Mouse (Mus musculus) gastrocnemius, adult 8-10 months (tissue): Measurements from ENCODE around the gene Morf4l2. TPM values are rescaled to one million over a fixed set of nuclear protein-coding genes. Genes with fewer than 3 reads are reported as not detected.
"Not testable (repeated sequence)": the region's sequence is repeated elsewhere in the genome, so short reads cannot be mapped to it uniquely, and the experiment has no call there.

ENCODE experiments used
- DNase-seq, 2 experiments: peaks; one replicate each; pipeline ENCODE4 v3.0.0; 2022; ENCODE audit warnings: low spot score in 2 of 2
- total RNA-seq, 4 experiments: library from RNA; stranded (reverse); gene quantifications; 2 replicates each; pipeline ENCODE4 v1.2.4; 2022

Morf4l2 gene
- total RNA-seq, 4 experiments from 2014 or later: 141 to 157 (median 149) TPM

DNA sequence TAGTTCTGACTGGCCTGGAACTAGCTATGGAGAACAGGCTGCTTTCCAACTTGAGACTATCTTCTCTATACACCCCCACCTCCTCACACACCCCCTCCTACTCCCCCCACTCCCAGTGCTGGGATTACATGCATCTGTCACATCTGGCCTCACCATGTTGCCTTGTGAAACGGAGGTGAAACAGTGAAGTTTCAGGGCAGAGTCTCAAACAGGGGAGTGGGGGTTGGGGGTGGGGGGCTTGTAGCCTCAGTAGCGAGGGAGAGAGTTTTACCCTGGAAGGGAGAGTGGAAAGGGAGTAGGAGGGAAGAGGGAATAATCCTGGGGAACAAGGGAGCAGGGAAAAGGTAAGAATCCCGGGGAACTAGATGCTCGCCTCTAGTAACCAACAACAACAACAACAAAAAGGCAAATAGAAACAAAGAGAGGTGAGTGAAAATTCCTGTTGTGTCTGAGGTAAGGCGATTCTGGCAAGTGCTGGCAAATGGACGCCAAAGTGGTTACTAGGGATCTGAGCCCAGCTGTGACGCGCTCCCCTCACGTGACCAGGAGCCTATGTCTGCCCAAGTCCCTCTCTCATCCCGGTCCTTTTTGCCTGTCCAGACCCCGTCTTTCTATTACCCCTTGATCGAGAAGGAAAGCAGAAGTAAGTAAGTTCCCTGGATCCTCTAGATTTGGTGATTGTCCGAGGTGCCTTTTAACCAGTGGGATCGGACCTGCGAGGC, 35.9 kb downstream of the Morf4l2 start, which contains the start of gene Tceal1:
Gene Tceal1, plus strand, starts transcription at position 537 of the 722 bp plus-strand sequence.
- DNase-seq: peak; percentile 28 to 41

DNA sequence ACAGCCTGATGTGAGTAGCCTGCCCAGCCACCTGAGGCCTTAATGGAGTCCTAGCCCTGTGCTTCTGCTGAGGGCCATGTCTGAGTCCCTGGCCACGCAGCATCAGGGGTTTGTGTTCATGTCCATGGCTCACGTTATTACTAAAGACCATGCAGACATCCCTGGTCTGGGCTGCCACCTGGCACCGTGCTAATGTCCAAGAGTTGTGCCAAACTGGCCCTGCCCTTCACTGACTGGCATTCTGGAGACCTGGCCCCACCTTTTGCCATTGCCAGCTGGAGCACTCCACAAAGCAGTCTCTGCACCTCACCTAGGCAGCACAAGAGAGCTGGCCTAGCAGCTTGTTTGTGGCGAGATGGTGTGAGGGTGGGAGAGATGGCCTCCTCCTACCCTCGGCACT, 50.3 kb downstream of the Morf4l2 start:
- no peak for DNase-seq

DNA sequence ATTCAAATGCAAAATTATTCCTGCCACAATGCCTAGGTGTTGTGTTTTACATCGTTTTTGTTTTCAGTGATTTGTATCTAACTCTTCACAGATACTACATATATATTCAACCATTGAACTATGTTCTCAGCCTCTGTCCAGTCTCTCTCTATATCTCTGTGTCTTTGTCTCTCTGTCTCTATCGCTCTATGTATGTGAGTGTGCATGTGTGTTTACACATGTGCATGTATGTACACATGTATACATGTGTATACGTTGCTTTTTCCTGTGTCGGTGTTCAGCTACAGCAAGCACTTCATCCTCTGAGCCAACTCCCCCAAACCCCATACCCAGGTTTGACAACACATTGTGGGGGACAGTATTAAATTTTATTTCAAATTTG, 51.2 kb downstream of the Morf4l2 start:
- DNase-seq: no peak

GRCm38 (mm10) chrX:136691606-136692293, 51.7 kb downstream of the Morf4l2 start:
- DNase-seq: not testable (repeated sequence)

Other genes with a start within 250 kb of the Morf4l2 start
- gene Kir3dl1, start 225.7 kb downstream of the Morf4l2 start, total RNA-seq: not detected
- not detected for gene Kir3dl2, start 199.6 kb downstream of the Morf4l2 start, total RNA-seq
- 1 to 10 TPM in 1 of 4 experiments, under 1 TPM in 1, not detected in 2; 0.91 to 1.1 TPM for gene Tceal3, start 152.8 kb downstream of the Morf4l2 start, total RNA-seq
- gene Tceal1, start 35.7 kb downstream of the Morf4l2 start, total RNA-seq: 1 to 10 TPM; 2.2 to 3.0 (median 2.6) TPM
- not detected for gene Glra4, start 36.5 kb upstream of the Morf4l2 start, total RNA-seq
- 1 to 10 TPM; 1.5 to 3.2 (median 2.0) TPM for gene Plp1, start 79.0 kb upstream of the Morf4l2 start, total RNA-seq
- not detected for gene Rab9b, start 125.1 kb upstream of the Morf4l2 start, total RNA-seq
- not detected for gene H2bfm, start 183.6 kb upstream of the Morf4l2 start, total RNA-seq
- 1 to 10 TPM; 2.6 to 9.3 (median 6.9) TPM for gene Tmsb15b2, start 231.8 kb upstream of the Morf4l2 start, total RNA-seq
- gene Tmsb15l, start 233.2 kb upstream of the Morf4l2 start, total RNA-seq: 1 to 10 TPM in 1 of 4 experiments, under 1 TPM in 1, not detected in 2; 0.65 to 1.1 TPM
- 1 to 10 TPM; 1.0 to 7.0 (median 2.3) TPM for gene Tmsb15b1, start 233.2 kb upstream of the Morf4l2 start, total RNA-seq
- not detected for gene Zcchc18, start 249.5 kb upstream of the Morf4l2 start, total RNA-seq